Mouse (Mus musculus) MEL (cell line): ENCODE results near the gene Ebf4. TPM values are rescaled to one million over a fixed set of nuclear protein-coding genes. Genes with fewer than 3 reads are reported as not detected.

ENCODE experiments used
- DNase-seq: peaks from one replicate; pipeline ENCODE4 v3.0.0; 2011; ENCODE audit warnings: low read depth, low spot score
- H3K27ac ChIP-seq: 2 replicates; pipeline ENCODE4 v1.5.1; 2012; ENCODE audit warnings: low read depth, mild to moderate bottlenecking, control low read depth, low read length, moderate library complexity; ENCODE audit not compliant: control insufficient read depth
- H3K27me3 ChIP-seq, 2 experiments: fragments of 150-350 bp in 1 of 2; sonication (generic) in 1 of 2; 2 replicates each; pipeline ENCODE4 v1.6.1; 2012; ENCODE audit warnings: low read length in 2 of 2, mild to moderate bottlenecking in 2 of 2, improper control_type of control experiment in 1 of 2, moderate library complexity in 1 of 2; ENCODE audit not compliant: insufficient read depth in 2 of 2, control insufficient read depth in 1 of 2
- H3K36me3 ChIP-seq, 2 experiments: 2 replicates each; pipeline ENCODE4 v1.6.1; 2012 to 2014; ENCODE audit warnings: low read length in 2 of 2, improper control_type of control experiment in 1 of 2, inconsistent platforms in 1 of 2, mild to moderate bottlenecking in 1 of 2; ENCODE audit not compliant: insufficient read depth in 2 of 2, control insufficient read depth in 1 of 2
- H3K4me1 ChIP-seq, 2 experiments: fragments of 150-350 bp in 1 of 2; sonication (generic) in 1 of 2; 2 replicates each; pipeline ENCODE4 v1.6.1; 2012; ENCODE audit warnings: low read length in 2 of 2, improper control_type of control experiment in 1 of 2, mild to moderate bottlenecking in 1 of 2; ENCODE audit not compliant: insufficient read depth in 2 of 2, control insufficient read depth in 1 of 2
- H3K4me3 ChIP-seq, 2 experiments: fragments of 150-350 bp in 1 of 2; sonication (generic) in 1 of 2; 2 replicates each; pipeline ENCODE4 v1.5.1; 2012; ENCODE audit warnings: low read depth in 2 of 2, low read length in 2 of 2, mild to moderate bottlenecking in 2 of 2, moderate library complexity in 2 of 2, control low read depth in 1 of 2, improper control_type of control experiment in 1 of 2; ENCODE audit not compliant: control insufficient read depth in 1 of 2, insufficient read depth in 1 of 2
- H3K79me2 ChIP-seq: 2 replicates; pipeline ENCODE4 v1.6.1; 2012; ENCODE audit warnings: mild to moderate bottlenecking, low read length, moderate library complexity; ENCODE audit not compliant: control insufficient read depth, poor library complexity, insufficient read depth
- H3K9ac ChIP-seq: 2 replicates; pipeline ENCODE4 v1.6.1; 2012; ENCODE audit warnings: low read depth, mild to moderate bottlenecking, control low read depth, low read length, moderate library complexity; ENCODE audit not compliant: control insufficient read depth, poor library complexity, severe bottlenecking
- H3K9me3 ChIP-seq: fragments of 150-350 bp; sonication (generic); replicated peaks from 2 replicates; pipeline ENCODE4 v1.6.1; 2012; ENCODE audit warnings: mild to moderate bottlenecking, low read length, improper control_type of control experiment, moderate library complexity; ENCODE audit not compliant: insufficient read depth
- CHD2 ChIP-seq: IDR thresholded peaks from 2 replicates; pipeline ENCODE4 v1.6.1; 2011; ENCODE audit warnings: low read length, improper control_type of control experiment
- CTCF ChIP-seq, 3 experiments: IDR thresholded peaks in 2 of 3; conservative IDR thresholded peaks in 1 of 3; 2 replicates each; pipeline ENCODE4 v1.5.1; 2011 to 2012; ENCODE audit warnings: low read length in 3 of 3, low read depth in 2 of 3, mild to moderate bottlenecking in 2 of 3, improper control_type of control experiment in 1 of 3, inconsistent platforms in 1 of 3, mixed read lengths in 1 of 3, moderate library complexity in 1 of 3; ENCODE audit not compliant: control insufficient read depth in 1 of 3, insufficient read depth in 1 of 3, poor library complexity in 1 of 3, severe bottlenecking in 1 of 3
- ELF1 ChIP-seq: IDR thresholded peaks from 2 replicates; pipeline ENCODE4 v1.6.1; 2014; ENCODE audit warnings: low read depth, mild to moderate bottlenecking, inconsistent platforms, low read length, improper control_type of control experiment, moderate library complexity
- EP300 ChIP-seq, 2 experiments: IDR thresholded peaks; 2 replicates each; pipeline ENCODE4 v1.6.1; 2011; ENCODE audit warnings: improper control_type of control experiment in 2 of 2, low read length in 2 of 2, low read depth in 1 of 2, mild to moderate bottlenecking in 1 of 2
- ETS1 ChIP-seq: IDR thresholded peaks from 2 replicates; pipeline ENCODE4 v1.6.1; 2012; ENCODE audit warnings: low read depth, mild to moderate bottlenecking, inconsistent platforms, low read length, improper control_type of control experiment, moderate library complexity
- GABPA ChIP-seq: IDR thresholded peaks from 2 replicates; pipeline ENCODE4 v1.6.1; 2012; ENCODE audit warnings: low read depth, mild to moderate bottlenecking, inconsistent platforms, low read length, improper control_type of control experiment, moderate library complexity
- GATA1 ChIP-seq: IDR thresholded peaks from 2 replicates; pipeline ENCODE4 v1.6.1; 2011; ENCODE audit warnings: low read depth, low read length, improper control_type of control experiment
- MEF2A ChIP-seq: IDR thresholded peaks from 2 replicates; pipeline ENCODE4 v1.6.1; 2014; ENCODE audit warnings: low read depth, mild to moderate bottlenecking, inconsistent platforms, low read length, improper control_type of control experiment; ENCODE audit not compliant: poor library complexity, insufficient replicate concordance, severe bottlenecking; ENCODE audit errors: extremely low read depth
- MYC ChIP-seq: IDR thresholded peaks from 2 replicates; pipeline ENCODE4 v1.6.1; 2011; ENCODE audit warnings: low read depth, mild to moderate bottlenecking, low read length, improper control_type of control experiment, moderate library complexity
- NRF1 ChIP-seq: IDR thresholded peaks from 2 replicates; pipeline ENCODE4 v1.6.1; 2014; ENCODE audit warnings: low read depth, mild to moderate bottlenecking, inconsistent platforms, low read length, improper control_type of control experiment, moderate library complexity; ENCODE audit not compliant: poor library complexity, insufficient read depth, severe bottlenecking
- POLR2AphosphoS2 ChIP-seq: IDR thresholded peaks from 2 replicates; pipeline ENCODE4 v1.6.1; 2011; ENCODE audit warnings: low read length, improper control_type of control experiment
- POLR2AphosphoS5 ChIP-seq: IDR thresholded peaks from 2 replicates; pipeline ENCODE4 v1.6.1; 2012; ENCODE audit warnings: low read depth, borderline replicate concordance, mild to moderate bottlenecking, inconsistent platforms, low read length, moderate library complexity, mixed read lengths
- RAD21 ChIP-seq: IDR thresholded peaks from 2 replicates; pipeline ENCODE4 v1.6.1; 2011; ENCODE audit warnings: mild to moderate bottlenecking, low read depth, low read length, improper control_type of control experiment
- SMC3 ChIP-seq: IDR thresholded peaks from 2 replicates; pipeline ENCODE4 v1.6.1; 2011; ENCODE audit warnings: low read depth, low read length, improper control_type of control experiment
- TBP ChIP-seq: IDR thresholded peaks from 2 replicates; pipeline ENCODE4 v1.8.0; 2011; ENCODE audit warnings: low read depth, low read length, improper control_type of control experiment
- TCF12 ChIP-seq: IDR thresholded peaks from 2 replicates; pipeline ENCODE4 v1.6.1; 2014; ENCODE audit warnings: low read depth, mild to moderate bottlenecking, inconsistent platforms, low read length, improper control_type of control experiment, moderate library complexity
- USF1 ChIP-seq: IDR thresholded peaks from 2 replicates; pipeline ENCODE4 v1.6.1; 2014; ENCODE audit warnings: low read depth, mild to moderate bottlenecking, inconsistent platforms, low read length, improper control_type of control experiment, moderate library complexity
- USF2 ChIP-seq, 2 experiments: IDR thresholded peaks; 2 replicates each; pipeline ENCODE4 v1.6.1; 2011 to 2012; ENCODE audit warnings: improper control_type of control experiment in 2 of 2, low read length in 2 of 2, borderline replicate concordance in 1 of 2, inconsistent platforms in 1 of 2, low read depth in 1 of 2, mild to moderate bottlenecking in 1 of 2; ENCODE audit not compliant: insufficient read depth in 1 of 2
- ZC3H11A ChIP-seq: IDR thresholded peaks from 2 replicates; pipeline ENCODE4 v1.6.1; 2012; ENCODE audit warnings: low read depth, mild to moderate bottlenecking, inconsistent platforms, low read length, improper control_type of control experiment
- ZKSCAN1 ChIP-seq: IDR thresholded peaks from 2 replicates; pipeline ENCODE4 v1.6.1; 2012; ENCODE audit warnings: low read depth, mild to moderate bottlenecking, inconsistent platforms, low read length, improper control_type of control experiment, moderate library complexity
- ZNF384 ChIP-seq: IDR thresholded peaks from 2 replicates; pipeline ENCODE4 v1.6.1; 2012; ENCODE audit warnings: low read depth, mild to moderate bottlenecking, inconsistent platforms, low read length, improper control_type of control experiment
- polyA plus RNA-seq, 2 experiments: library from polyadenylated mRNA; stranded (reverse) in 1 of 2; unstranded in 1 of 2; fragments of >175 nt in 1 of 2; fragments of >200 nt in 1 of 2; gene quantifications; 2 replicates each; pipeline versions ENCODE4 v1.2.1 to v1.2.4; 2012; ENCODE audit warnings: low replicate concordance in 2 of 2, low read depth in 1 of 2; ENCODE audit not compliant: insufficient read length in 2 of 2, insufficient read depth in 1 of 2, missing spikeins in 1 of 2
- total RNA-seq: library from RNA; depleted of rRNA; stranded (reverse); fragments of 300-350 nt; gene quantifications from 2 replicates; pipeline ENCODE4 v1.2.3, GENCODE M21; 2012

Gene Ebf4
- total and polyA plus RNA-seq, 3 experiments, result 0.12 to 0.72 TPM; not detected in 1

- peak; percentile 76 for DNase-seq
- H3K79me2 ChIP-seq, result no peaks in the 10 kb centered on the region
Measured at GRCm38 (mm10) chr2:130388796-130389195, 93.8 kb downstream of the Ebf4 start.

GRCm38 (mm10) chr2:130390993-130391625 lies 96.1 kb downstream of the Ebf4 start:
- no peak for DNase-seq
- H3K79me2 ChIP-seq, result no peaks in the 10 kb centered on the region
- no peaks in the 10 kb centered on the region for H3K9me3 ChIP-seq
- no peak overlapping the region for H3K9ac ChIP-seq
- H3K4me3 ChIP-seq, result no peak overlapping the region
- no peaks in the 10 kb centered on the region for H3K27me3 ChIP-seq
- no peak overlapping the region for H3K27ac ChIP-seq
- peaks cover 0 to 6% of the 10 kb centered on the region in 2 experiments; a peak in 1 of 4 replicates for H3K4me1 ChIP-seq
- TF ChIP-seq ZKSCAN1 (no peak), CHD2 (no peak), ETS1 (no peak), ELF1 (no peak), POLR2AphosphoS2 (no peak), GATA1 (no peak), NRF1 (no peak), GABPA (no peak), ZC3H11A (no peak), ZNF384 (no peak), MEF2A (no peak)
- H3K36me3 ChIP-seq, result peaks cover 0 to 5% of the 10 kb centered on the region in 2 experiments; a peak in 1 of 4 replicates

More at GRCm38 (mm10) chr2:130388796-130389195, 93.8 kb downstream of the Ebf4 start:
- H3K4me1 ChIP-seq, result peaks cover 0 to 6% of the 10 kb centered on the region in 2 experiments; a peak in 1 of 4 replicates
- H3K27me3 ChIP-seq, result peaks cover 1 to 3% of the 10 kb centered on the region in 2 experiments; a peak in 3 of 4 replicates
- H3K9me3 ChIP-seq, result no peaks in the 10 kb centered on the region
- no peak for TF ChIP-seq TBP
- peak; percentile 87 for TF ChIP-seq ZC3H11A
- peak in 2 of 3 experiments; percentile 50 to 80; a peak in 4 of 6 replicates for TF ChIP-seq CTCF (IDR thresholded peaks at IDR 0.05 in 2 of 3, conservative IDR thresholded peaks at IDR 0.05 in 1 of 3; ENCODE audit: control insufficient read depth in 1 of 3, insufficient read depth in 1 of 3, low read depth in 2 of 3, low read length in 3 of 3, poor library complexity in 1 of 3, severe bottlenecking in 1 of 3)
- TF ChIP-seq USF2 (IDR thresholded peaks at IDR 0.05; ENCODE audit: borderline replicate concordance in 1 of 2, insufficient read depth in 1 of 2, low read depth in 1 of 2, low read length in 2 of 2), result no peak
- no peak for TF ChIP-seq TCF12
- TF ChIP-seq SMC3, result peak; percentile 85
- no peak for TF ChIP-seq POLR2AphosphoS5
- TF ChIP-seq USF1, result no peak
- TF ChIP-seq POLR2AphosphoS2, result no peak
- TF ChIP-seq RAD21, result peak; percentile 83
- no peak for TF ChIP-seq ELF1
- no peak for TF ChIP-seq MYC
- no peak for TF ChIP-seq EP300 (IDR thresholded peaks at IDR 0.05; ENCODE audit: low read depth in 1 of 2, low read length in 2 of 2)
- no peak for TF ChIP-seq MEF2A
- H3K4me3 ChIP-seq, result no peak overlapping the region
- H3K9ac ChIP-seq, result no peak overlapping the region
- H3K27ac ChIP-seq, result no peak overlapping the region
- H3K36me3 ChIP-seq, result peaks cover 0 to 5% of the 10 kb centered on the region in 2 experiments; a peak in 1 of 4 replicates
